Mouse (Mus musculus): ENCODE data around the gene Pum2.
"Not testable (repeated sequence)": the region's sequence is repeated elsewhere in the genome, so short reads cannot be mapped to it uniquely, and the experiment has no call there.

The Pum2 gene

GRCm38 (mm10) chr12:8667473-8668255 lies 6.3 kb upstream of the Pum2 start:
- no peak for DNase-seq (ENCODE audit: low read depth, low spot score)

- DNase-seq (ENCODE audit: low read depth, low spot score), result no peak
Measured at GRCm38 (mm10) chr12:8669421-8669820, 4.5 kb upstream of the Pum2 start.

GRCm38 (mm10) chr12:8669846-8670245 lies 4.1 kb upstream of the Pum2 start:
- DNase-seq (ENCODE audit: low read depth, low spot score), result no peak

GRCm38 (mm10) chr12:8673121-8673973 lies 587 bp upstream of the Pum2 start:
- peak; percentile 3 for DNase-seq (ENCODE audit: low read depth, low spot score)

- peak; percentile 28 for DNase-seq (ENCODE audit: low read depth, low spot score)
Measured at GRCm38 (mm10) chr12:8674377-8674864, 487 bp downstream of the Pum2 start.

- DNase-seq (ENCODE audit: low read depth, low spot score), result peak; percentile 28
Measured at GRCm38 (mm10) chr12:8674891-8675341, 982 bp downstream of the Pum2 start.

- DNase-seq (ENCODE audit: low read depth, low spot score), result no peak
Measured at GRCm38 (mm10) chr12:8675361-8675760, 1.4 kb downstream of the Pum2 start.

GRCm38 (mm10) chr12:8676341-8676740 lies 2.4 kb downstream of the Pum2 start:
- DNase-seq (ENCODE audit: low read depth, low spot score), result no peak

- no peak for DNase-seq (ENCODE audit: low read depth, low spot score)
Measured at GRCm38 (mm10) chr12:8677926-8678325, 4.0 kb downstream of the Pum2 start.

GRCm38 (mm10) chr12:8684200-8684599 lies 10.3 kb downstream of the Pum2 start:
- DNase-seq (ENCODE audit: low read depth, low spot score), result no peak

GRCm38 (mm10) chr12:8685036-8685435 lies 11.1 kb downstream of the Pum2 start:
- DNase-seq (ENCODE audit: low read depth, low spot score), result no peak

GRCm38 (mm10) chr12:8689882-8690281 lies 15.9 kb downstream of the Pum2 start:
- not testable (repeated sequence) for DNase-seq (ENCODE audit: low read depth, low spot score)

- peak; percentile 16 for DNase-seq (ENCODE audit: low read depth, low spot score)
Measured at GRCm38 (mm10) chr12:8698895-8699294, 25.0 kb downstream of the Pum2 start.

- DNase-seq (ENCODE audit: low read depth, low spot score), result no peak
Measured at GRCm38 (mm10) chr12:8703988-8704387, 30.1 kb downstream of the Pum2 start.

- DNase-seq (ENCODE audit: low read depth, low spot score), result no peak
Measured at GRCm38 (mm10) chr12:8708876-8709275, 34.9 kb downstream of the Pum2 start.

GRCm38 (mm10) chr12:8712665-8713064 lies 38.7 kb downstream of the Pum2 start:
- DNase-seq (ENCODE audit: low read depth, low spot score), result no peak

GRCm38 (mm10) chr12:8716093-8716492 lies 42.2 kb downstream of the Pum2 start:
- DNase-seq (ENCODE audit: low read depth, low spot score), result no peak

GRCm38 (mm10) chr12:8726890-8727289 lies 53.0 kb downstream of the Pum2 start:
- DNase-seq (ENCODE audit: low read depth, low spot score), result no peak

GRCm38 (mm10) chr12:8728739-8729138 lies 54.8 kb downstream of the Pum2 start:
- DNase-seq (ENCODE audit: low read depth, low spot score), result no peak

- no peak for DNase-seq (ENCODE audit: low read depth, low spot score)
Measured at GRCm38 (mm10) chr12:8753654-8754053, 79.7 kb downstream of the Pum2 start.

- no peak for DNase-seq (ENCODE audit: low read depth, low spot score)
Measured at GRCm38 (mm10) chr12:8754116-8754515, 80.2 kb downstream of the Pum2 start.

GRCm38 (mm10) chr12:8758029-8758428 lies 84.1 kb downstream of the Pum2 start:
- DNase-seq (ENCODE audit: low read depth, low spot score), result no peak
